Mouse (Mus musculus) intestine, embryonic 14.5 days (tissue): ENCODE measurements at regions not wholly inside any gene's neighbourhood (a gene's known extent, or its start where the extent isn't known, plus 50 kb on each side); places are given as distances from the start of the nearest gene placed in this dataset.

ENCODE experiments used
- ATAC-seq: fragments of 200-750 bp; cut with Nextera tagmentation; replicated peaks from 2 replicates; pipeline ENCODE4 v1.8.0; 2017; ENCODE audit warnings: low read depth, moderate number of reproducible peaks, moderate TSS enrichment, moderate library complexity; ENCODE audit not compliant: low FRiP score, low TSS enrichment
- DNase-seq: peaks from one replicate; pipeline ENCODE4 v3.0.0-alpha.2; 2018; ENCODE audit warnings: low spot score
- H3K27ac ChIP-seq: fragments of 300-500 bp; sonication (generic); 2 replicates; pipeline ENCODE4 v1.5.1; 2014; ENCODE audit warnings: low read depth, mild to moderate bottlenecking, control low read depth
- H3K27me3 ChIP-seq: fragments of 300-500 bp; sonication (generic); replicated peaks from 2 replicates; pipeline ENCODE4 v1.6.1; 2014; ENCODE audit warnings: low read length, control low read depth; ENCODE audit not compliant: control insufficient read depth, insufficient read depth
- H3K36me3 ChIP-seq: fragments of 300-500 bp; sonication (generic); 2 replicates; pipeline ENCODE4 v1.6.1; 2014; ENCODE audit warnings: low read length, control low read depth; ENCODE audit not compliant: control insufficient read depth, insufficient read depth
- H3K4me1 ChIP-seq: fragments of 300-500 bp; sonication (generic); replicated peaks from 2 replicates; pipeline ENCODE4 v1.6.1; 2014; ENCODE audit warnings: low read length, control low read depth, mixed read lengths; ENCODE audit not compliant: control insufficient read depth, insufficient read depth
- H3K4me2 ChIP-seq: fragments of 300-500 bp; sonication (generic); 2 replicates; pipeline ENCODE4 v1.6.1; 2014; ENCODE audit warnings: low read length
- H3K4me3 ChIP-seq: fragments of 300-500 bp; sonication (generic); 2 replicates; pipeline ENCODE4 v1.5.1; 2014; ENCODE audit warnings: low read depth, low read length, control low read depth, mixed read lengths
- H3K9ac ChIP-seq: fragments of 300-500 bp; sonication (generic); 2 replicates; pipeline ENCODE4 v1.6.1; 2014; ENCODE audit warnings: mild to moderate bottlenecking, low read length
- H3K9me3 ChIP-seq: fragments of 300-500 bp; sonication (generic); 2 replicates; pipeline ENCODE4 v1.6.1; 2016; ENCODE audit warnings: low read length, control low read depth; ENCODE audit not compliant: control insufficient read depth
- WGBS: fragments of 180-500 bp; shearing (Covaris S2); extraction: QIAGEN DNeasy Blood & Tissue Kit; methylation state at CpG from one replicate; pipeline ENCODE4 v1.1.7; 2014; 5-methylcytosine and 5-hydroxymethylcytosine counted together

GRCm38 (mm10) chr3:52815497-52815896 lies 201.5 kb downstream of the Cog6 start:
- no peak for ATAC-seq

GRCm38 (mm10) chr3:52802324-52802723 lies 214.7 kb downstream of the Cog6 start:
- H3K4me2 ChIP-seq = no peak overlapping the region
- no peak for DNase-seq
- ATAC-seq = no peak
- 75% methylated on average over 5 of the region's 5 CpGs for WGBS
- H3K27me3 ChIP-seq = no peaks in the 10 kb centered on the region
- no peaks in the 10 kb centered on the region for H3K36me3 ChIP-seq
- H3K4me3 ChIP-seq = no peak overlapping the region
- no peak overlapping the region for H3K27ac ChIP-seq
- H3K4me1 ChIP-seq = no peaks in the 10 kb centered on the region
- no peak overlapping the region for H3K9ac ChIP-seq
- H3K9me3 ChIP-seq = 0 out of 2 replicates have a peak, but pooled peaks cover 4% of the 10 kb centered on the region

More at GRCm38 (mm10) chr3:52815497-52815896, 201.5 kb downstream of the Cog6 start:
- Histone ChIP-seq H3K27ac (no peak overlapping the region), H3K4me1 (no peaks in the 10 kb centered on the region), H3K9ac (no peak overlapping the region), H3K27me3 (no peaks in the 10 kb centered on the region), H3K4me2 (no peak overlapping the region), H3K9me3 (no peaks in the 10 kb centered on the region), H3K36me3 (no peaks in the 10 kb centered on the region), H3K4me3 (no peak overlapping the region)
- DNase-seq = no peak
- WGBS = 85% methylated on average over 7 of the region's 7 CpGs

DNA sequence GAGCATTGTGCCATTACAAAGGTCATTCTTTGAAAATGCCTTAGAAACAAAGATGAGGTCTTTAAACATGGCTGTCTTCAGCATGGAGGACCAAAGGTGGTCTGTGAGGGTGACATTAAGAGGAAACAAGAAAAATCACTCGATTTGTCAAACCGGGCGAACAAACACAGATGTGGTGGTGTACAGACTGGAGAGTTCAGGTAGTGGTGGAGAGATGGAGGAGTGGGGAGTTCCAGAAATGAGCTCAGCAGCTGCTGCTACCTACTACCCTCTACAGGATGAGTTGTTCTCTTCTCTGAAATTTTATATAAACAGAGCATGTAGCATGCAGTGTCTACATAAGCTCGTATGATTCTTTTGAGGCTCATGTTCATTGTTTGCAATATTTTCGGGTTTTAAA lies 215.6 kb downstream of the Cog6 start:
- H3K4me1 ChIP-seq = no peaks in the 10 kb centered on the region
- WGBS = 85% methylated on average over 5 of the region's 5 CpGs
- H3K27me3 ChIP-seq = no peaks in the 10 kb centered on the region
- ATAC-seq = no peak
- H3K9me3 ChIP-seq = 0 out of 2 replicates have a peak, but pooled peaks cover 4% of the 10 kb centered on the region
- H3K36me3 ChIP-seq = no peaks in the 10 kb centered on the region
- no peak for DNase-seq
- H3K4me3 ChIP-seq = no peak overlapping the region
- H3K27ac ChIP-seq = no peak overlapping the region
- H3K9ac ChIP-seq = no peak overlapping the region
- H3K4me2 ChIP-seq = no peak overlapping the region

GRCm38 (mm10) chr3:52800673-52801072 lies 216.4 kb downstream of the Cog6 start:
- DNase-seq (no peak), ATAC-seq (no peak)
- no peak overlapping the region for H3K4me2 ChIP-seq
- no peak overlapping the region for H3K9ac ChIP-seq
- H3K27ac ChIP-seq = no peak overlapping the region
- H3K9me3 ChIP-seq = 0 out of 2 replicates have a peak, but pooled peaks cover 4% of the 10 kb centered on the region
- H3K36me3 ChIP-seq = no peaks in the 10 kb centered on the region
- H3K4me3 ChIP-seq = no peak overlapping the region
- H3K27me3 ChIP-seq = no peaks in the 10 kb centered on the region
- WGBS = 76% methylated on average over 3 of the region's 3 CpGs
- H3K4me1 ChIP-seq = no peaks in the 10 kb centered on the region

DNA sequence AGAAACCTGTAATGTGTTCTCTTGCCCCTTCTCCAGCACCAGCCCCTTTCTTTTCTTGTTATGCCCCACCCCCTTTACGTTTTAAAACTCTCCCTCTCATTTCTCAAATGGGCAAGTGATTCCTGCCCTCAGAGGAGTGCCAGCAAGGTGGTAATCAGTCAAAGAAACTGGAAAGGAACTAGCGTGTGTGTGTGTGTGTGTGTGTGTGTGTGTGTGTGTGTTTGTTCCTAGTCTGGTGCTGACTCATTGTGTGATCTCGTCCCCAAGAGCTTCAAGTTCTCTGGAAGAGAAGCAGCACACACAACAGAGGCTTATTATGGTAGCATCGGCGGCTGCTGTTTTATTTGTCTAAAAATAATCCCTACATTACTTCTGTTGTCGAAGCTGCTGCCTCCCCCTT lies 219.2 kb downstream of the Cog6 start:
- DNase-seq = no peak
- Histone ChIP-seq H3K9ac (no peak overlapping the region), H3K36me3 (no peaks in the 10 kb centered on the region), H3K4me2 (no peak overlapping the region), H3K27ac (no peak overlapping the region), H3K4me1 (no peaks in the 10 kb centered on the region), H3K4me3 (no peak overlapping the region), H3K27me3 (no peaks in the 10 kb centered on the region), H3K9me3 (0 out of 2 replicates have a peak, but pooled peaks cover 4% of the 10 kb centered on the region)
- WGBS = 23% methylated on average over 6 of the region's 6 CpGs
- ATAC-seq = no peak

DNA sequence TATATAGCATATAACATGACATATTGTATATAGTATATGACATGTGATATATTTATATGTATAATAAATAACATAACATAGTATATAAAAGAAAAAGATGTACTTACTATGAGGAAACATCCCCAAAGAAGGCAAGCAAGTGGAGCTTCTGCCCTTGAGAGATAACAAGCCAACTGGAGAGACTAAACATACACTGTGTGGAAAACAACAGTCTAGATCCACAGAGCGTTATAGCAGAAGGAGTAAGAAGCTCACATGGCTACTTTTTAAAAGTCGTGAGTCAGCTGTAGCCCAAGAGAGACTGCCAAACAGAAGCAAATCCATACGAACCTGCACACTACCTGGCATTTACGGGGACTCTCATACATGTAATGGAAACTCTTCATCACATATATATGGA lies 219.9 kb downstream of the Cog6 start:
- Histone ChIP-seq H3K4me1 (no peaks in the 10 kb centered on the region), H3K27ac (no peak overlapping the region), H3K36me3 (no peaks in the 10 kb centered on the region), H3K9me3 (0 out of 2 replicates have a peak, but pooled peaks cover 4% of the 10 kb centered on the region), H3K4me3 (no peak overlapping the region), H3K27me3 (no peaks in the 10 kb centered on the region), H3K4me2 (no peak overlapping the region), H3K9ac (no peak overlapping the region)
- ATAC-seq = no peak
- 68% methylated on average over 4 of the region's 4 CpGs for WGBS
- no peak for DNase-seq

DNA sequence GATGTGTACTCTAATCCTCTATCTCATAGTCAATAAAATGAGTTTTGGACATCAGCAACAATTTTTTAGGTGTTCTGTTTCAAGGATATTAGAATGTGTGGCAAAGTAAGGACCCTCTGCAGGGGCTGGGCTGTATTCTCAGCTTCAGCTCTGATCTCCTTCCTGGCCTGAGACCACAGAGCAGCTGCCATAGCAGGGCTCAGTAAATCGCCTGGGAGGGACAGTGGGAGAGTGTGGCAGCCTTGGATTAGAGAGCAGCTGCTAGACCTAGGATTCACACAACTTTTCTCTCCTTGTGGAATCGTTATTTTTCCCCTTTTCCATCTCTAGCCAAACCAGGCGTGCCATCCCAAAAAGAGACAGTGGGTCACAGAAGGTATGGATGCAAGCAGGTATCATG lies 222.8 kb downstream of the Cog6 start:
- H3K27ac ChIP-seq = no peak overlapping the region
- no peaks in the 10 kb centered on the region for H3K27me3 ChIP-seq
- no peak overlapping the region for H3K4me2 ChIP-seq
- H3K9ac ChIP-seq = no peak overlapping the region
- H3K9me3 ChIP-seq = no peaks in the 10 kb centered on the region
- no peaks in the 10 kb centered on the region for H3K36me3 ChIP-seq
- DNase-seq (no peak), ATAC-seq (no peak)
- H3K4me3 ChIP-seq = no peak overlapping the region
- H3K4me1 ChIP-seq = no peaks in the 10 kb centered on the region
- WGBS = 76% methylated on average over 3 of the region's 3 CpGs

- H3K9ac ChIP-seq = no peak overlapping the region
- H3K27ac ChIP-seq = no peak overlapping the region
- no peaks in the 10 kb centered on the region for H3K36me3 ChIP-seq
- H3K9me3 ChIP-seq = no peaks in the 10 kb centered on the region
- no peaks in the 10 kb centered on the region for H3K4me1 ChIP-seq
- ATAC-seq (no peak), DNase-seq (no peak)
- no peak overlapping the region for H3K4me2 ChIP-seq
- no peaks in the 10 kb centered on the region for H3K27me3 ChIP-seq
- WGBS = 89% methylated on average over 3 of the region's 3 CpGs
- no peak overlapping the region for H3K4me3 ChIP-seq
Measured at GRCm38 (mm10) chr3:52792801-52793200, 224.2 kb downstream of the Cog6 start.

GRCm38 (mm10) chr3:52792121-52792520 lies 224.9 kb downstream of the Cog6 start:
- Histone ChIP-seq H3K4me2 (no peak overlapping the region), H3K27me3 (no peaks in the 10 kb centered on the region), H3K4me1 (no peaks in the 10 kb centered on the region), H3K36me3 (no peaks in the 10 kb centered on the region), H3K9ac (no peak overlapping the region), H3K9me3 (no peaks in the 10 kb centered on the region), H3K27ac (no peak overlapping the region), H3K4me3 (no peak overlapping the region)
- WGBS = 56% methylated on average over 5 of the region's 5 CpGs
- no peak for ATAC-seq
- no peak for DNase-seq
